Mouse (Mus musculus) ES-Bruce4 (cell line): ENCODE data around the gene Rab5c.

ENCODE experiments used
- CTCF ChIP-seq: IDR thresholded peaks from one replicate; pipeline ENCODE4 v1.8.1; 2011; ENCODE audit warnings: low read depth, low read length
- EP300 ChIP-seq: IDR thresholded peaks from 2 replicates; pipeline ENCODE4 v1.6.1; 2011; ENCODE audit warnings: low read depth, low read length; ENCODE audit not compliant: insufficient read depth

DNA sequence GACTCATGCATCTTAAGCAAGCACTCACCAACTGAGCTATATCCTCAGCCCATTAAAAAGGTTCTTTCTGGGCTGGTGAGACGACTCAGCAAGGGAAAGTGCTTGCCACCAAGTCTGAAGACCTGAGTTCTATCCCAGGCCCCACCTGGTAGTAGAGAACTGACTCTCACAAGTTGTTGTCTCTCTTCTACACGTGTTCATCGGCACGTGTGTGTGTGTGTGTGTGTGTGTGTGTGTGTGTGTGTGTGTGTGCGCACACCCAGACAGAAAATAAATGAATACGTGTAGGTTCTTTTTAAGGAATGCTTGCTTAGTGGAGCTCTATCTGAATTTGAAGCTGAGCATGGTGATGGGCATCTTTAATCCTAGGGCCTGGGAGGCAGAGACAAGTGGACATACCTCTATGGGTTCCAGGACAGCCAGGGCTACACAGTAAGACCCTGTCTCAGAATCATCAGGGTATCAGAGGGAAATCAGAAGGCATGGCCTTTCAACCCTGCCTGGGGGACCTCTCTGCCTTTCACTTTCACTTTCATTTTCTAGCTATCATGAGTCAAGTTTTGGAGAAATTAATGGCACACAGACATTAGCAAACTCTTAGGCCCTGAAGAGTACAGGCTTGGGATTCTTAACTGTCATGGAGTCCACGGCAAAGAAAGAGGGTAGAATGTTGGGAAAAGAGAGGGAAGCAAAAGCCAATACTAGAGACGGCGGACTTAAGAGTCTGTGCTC, 2.7 kb downstream of the Rab5c start:
- TF ChIP-seq CTCF (no peak), EP300 (no peak)
